Mouse (Mus musculus): ENCODE data around the gene Lypd6b. TPM values are rescaled to one million over a fixed set of nuclear protein-coding genes. Genes with fewer than 3 reads are reported as not detected.

The Lypd6b gene
- polyA plus RNA-seq, 1 experiment from 2014 or later, result 0.04 TPM

GRCm38 (mm10) chr2:49846880-49847279 is 59.4 kb downstream of the Lypd6b start:
- Histone ChIP-seq H3K36me3 (ENCODE audit: control insufficient read depth, insufficient read depth) (no peaks in the 10 kb centered on the region), H3K9ac (ENCODE audit: low read depth, low read length) (no peak overlapping the region), H3K4me1 (ENCODE audit: control insufficient read depth, low read depth, low read length) (no peaks in the 10 kb centered on the region), H3K4me2 (ENCODE audit: low read depth, low read length) (no peak overlapping the region), H3K27ac (ENCODE audit: low read length) (no peak overlapping the region), H3K4me3 (ENCODE audit: low read depth, low read length) (no peak overlapping the region), H3K27me3 (ENCODE audit: control insufficient read depth, insufficient read depth, low read depth, low read length) (no peaks in the 10 kb centered on the region), H3K9me3 (replicated peaks; ENCODE audit: control insufficient read depth, low read length) (no peaks in the 10 kb centered on the region)
- ATAC-seq (ENCODE audit: low read depth), result no peak
- WGBS (ENCODE audit: insufficient replicate concordance), result 72% methylated on average over 3 of the region's 3 CpGs

- H3K4me1 ChIP-seq (ENCODE audit: control insufficient read depth, low read depth, low read length), result no peaks in the 10 kb centered on the region
- H3K4me3 ChIP-seq (ENCODE audit: low read depth, low read length), result no peak overlapping the region
- no peaks in the 10 kb centered on the region for H3K36me3 ChIP-seq (ENCODE audit: control insufficient read depth, insufficient read depth)
- no peaks in the 10 kb centered on the region for H3K27me3 ChIP-seq (ENCODE audit: control insufficient read depth, insufficient read depth, low read depth, low read length)
- no peak for ATAC-seq (ENCODE audit: low read depth)
- 24% methylated on average over 2 of the region's 2 CpGs for WGBS (ENCODE audit: insufficient replicate concordance)
- no peak overlapping the region for H3K27ac ChIP-seq (ENCODE audit: low read length)
- no peak overlapping the region for H3K4me2 ChIP-seq (ENCODE audit: low read depth, low read length)
- H3K9me3 ChIP-seq (replicated peaks; ENCODE audit: control insufficient read depth, low read length), result no peaks in the 10 kb centered on the region
- H3K9ac ChIP-seq (ENCODE audit: low read depth, low read length), result no peak overlapping the region
Measured at GRCm38 (mm10) chr2:49847831-49848230, 60.3 kb downstream of the Lypd6b start.

- no peak overlapping the region for H3K9ac ChIP-seq (ENCODE audit: low read depth, low read length)
- H3K4me3 ChIP-seq (ENCODE audit: low read depth, low read length), result no peak overlapping the region
- no peak overlapping the region for H3K4me2 ChIP-seq (ENCODE audit: low read depth, low read length)
- H3K4me1 ChIP-seq (ENCODE audit: control insufficient read depth, low read depth, low read length), result no peaks in the 10 kb centered on the region
- no peak overlapping the region for H3K27ac ChIP-seq (ENCODE audit: low read length)
- no peaks in the 10 kb centered on the region for H3K36me3 ChIP-seq (ENCODE audit: control insufficient read depth, insufficient read depth)
- ATAC-seq (ENCODE audit: low read depth), result no peak
- H3K9me3 ChIP-seq (replicated peaks; ENCODE audit: control insufficient read depth, low read length), result no peaks in the 10 kb centered on the region
- H3K27me3 ChIP-seq (ENCODE audit: control insufficient read depth, insufficient read depth, low read depth, low read length), result no peaks in the 10 kb centered on the region
- WGBS (ENCODE audit: insufficient replicate concordance), result 61% methylated on average over 1 of the region's 1 CpGs
Measured at GRCm38 (mm10) chr2:49849771-49850170, 62.3 kb downstream of the Lypd6b start.

- no peak overlapping the region for H3K4me2 ChIP-seq (ENCODE audit: low read depth, low read length)
- ATAC-seq (ENCODE audit: low read depth), result no peak
- no peaks in the 10 kb centered on the region for H3K4me1 ChIP-seq (ENCODE audit: control insufficient read depth, low read depth, low read length)
- H3K4me3 ChIP-seq (ENCODE audit: low read depth, low read length), result no peak overlapping the region
- H3K9ac ChIP-seq (ENCODE audit: low read depth, low read length), result no peak overlapping the region
- H3K27me3 ChIP-seq (ENCODE audit: control insufficient read depth, insufficient read depth, low read depth, low read length), result no peaks in the 10 kb centered on the region
- no peaks in the 10 kb centered on the region for H3K9me3 ChIP-seq (replicated peaks; ENCODE audit: control insufficient read depth, low read length)
- no peaks in the 10 kb centered on the region for H3K36me3 ChIP-seq (ENCODE audit: control insufficient read depth, insufficient read depth)
- no peak overlapping the region for H3K27ac ChIP-seq (ENCODE audit: low read length)
Measured at GRCm38 (mm10) chr2:49851977-49852376, 64.5 kb downstream of the Lypd6b start.

- Histone ChIP-seq H3K36me3 (ENCODE audit: control insufficient read depth, insufficient read depth) (no peaks in the 10 kb centered on the region), H3K4me3 (ENCODE audit: low read depth, low read length) (no peak overlapping the region), H3K4me1 (ENCODE audit: control insufficient read depth, low read depth, low read length) (no peaks in the 10 kb centered on the region), H3K9ac (ENCODE audit: low read depth, low read length) (no peak overlapping the region), H3K27ac (ENCODE audit: low read length) (no peak overlapping the region), H3K4me2 (ENCODE audit: low read depth, low read length) (no peak overlapping the region), H3K9me3 (replicated peaks; ENCODE audit: control insufficient read depth, low read length) (no peaks in the 10 kb centered on the region), H3K27me3 (ENCODE audit: control insufficient read depth, insufficient read depth, low read depth, low read length) (no peaks in the 10 kb centered on the region)
- 64% methylated on average over 10 of the region's 10 CpGs for WGBS (ENCODE audit: insufficient replicate concordance)
- ATAC-seq (ENCODE audit: low read depth), result no peak
Measured at GRCm38 (mm10) chr2:49856161-49856564, 68.7 kb downstream of the Lypd6b start.

GRCm38 (mm10) chr2:49856584-49856983 is 69.1 kb downstream of the Lypd6b start:
- no peaks in the 10 kb centered on the region for H3K36me3 ChIP-seq (ENCODE audit: control insufficient read depth, insufficient read depth)
- no peaks in the 10 kb centered on the region for H3K27me3 ChIP-seq (ENCODE audit: control insufficient read depth, insufficient read depth, low read depth, low read length)
- no peak for ATAC-seq (ENCODE audit: low read depth)
- no peak overlapping the region for H3K27ac ChIP-seq (ENCODE audit: low read length)
- no peak overlapping the region for H3K4me2 ChIP-seq (ENCODE audit: low read depth, low read length)
- H3K9ac ChIP-seq (ENCODE audit: low read depth, low read length), result no peak overlapping the region
- WGBS (ENCODE audit: insufficient replicate concordance), result 66% methylated on average over 5 of the region's 5 CpGs
- H3K4me3 ChIP-seq (ENCODE audit: low read depth, low read length), result no peak overlapping the region
- H3K9me3 ChIP-seq (replicated peaks; ENCODE audit: control insufficient read depth, low read length), result no peaks in the 10 kb centered on the region
- no peaks in the 10 kb centered on the region for H3K4me1 ChIP-seq (ENCODE audit: control insufficient read depth, low read depth, low read length)

- H3K27me3 ChIP-seq (ENCODE audit: control insufficient read depth, insufficient read depth, low read depth, low read length), result no peaks in the 10 kb centered on the region
- no peak overlapping the region for H3K4me3 ChIP-seq (ENCODE audit: low read depth, low read length)
- no peaks in the 10 kb centered on the region for H3K36me3 ChIP-seq (ENCODE audit: control insufficient read depth, insufficient read depth)
- no peak overlapping the region for H3K4me2 ChIP-seq (ENCODE audit: low read depth, low read length)
- H3K27ac ChIP-seq (ENCODE audit: low read length), result no peak overlapping the region
- no peak overlapping the region for H3K9ac ChIP-seq (ENCODE audit: low read depth, low read length)
- H3K9me3 ChIP-seq (replicated peaks; ENCODE audit: control insufficient read depth, low read length), result no peaks in the 10 kb centered on the region
- ATAC-seq (ENCODE audit: low read depth), result no peak
- WGBS (ENCODE audit: insufficient replicate concordance), result 49% methylated on average over 11 of the region's 11 CpGs
- no peaks in the 10 kb centered on the region for H3K4me1 ChIP-seq (ENCODE audit: control insufficient read depth, low read depth, low read length)
Measured at GRCm38 (mm10) chr2:49860219-49860962, 72.9 kb downstream of the Lypd6b start.

GRCm38 (mm10) chr2:49860969-49861592 is 73.6 kb downstream of the Lypd6b start:
- no peak overlapping the region for H3K4me2 ChIP-seq (ENCODE audit: low read depth, low read length)
- H3K36me3 ChIP-seq (ENCODE audit: control insufficient read depth, insufficient read depth), result no peaks in the 10 kb centered on the region
- no peak overlapping the region for H3K4me3 ChIP-seq (ENCODE audit: low read depth, low read length)
- H3K9ac ChIP-seq (ENCODE audit: low read depth, low read length), result no peak overlapping the region
- H3K4me1 ChIP-seq (ENCODE audit: control insufficient read depth, low read depth, low read length), result no peaks in the 10 kb centered on the region
- no peaks in the 10 kb centered on the region for H3K27me3 ChIP-seq (ENCODE audit: control insufficient read depth, insufficient read depth, low read depth, low read length)
- H3K9me3 ChIP-seq (replicated peaks; ENCODE audit: control insufficient read depth, low read length), result no peaks in the 10 kb centered on the region
- WGBS (ENCODE audit: insufficient replicate concordance), result 13% methylated on average over 10 of the region's 12 CpGs
- ATAC-seq (ENCODE audit: low read depth), result no peak
- no peak overlapping the region for H3K27ac ChIP-seq (ENCODE audit: low read length)

GRCm38 (mm10) chr2:49861658-49862057 is 74.2 kb downstream of the Lypd6b start:
- 21% methylated on average over 8 of the region's 8 CpGs for WGBS (ENCODE audit: insufficient replicate concordance)

More at GRCm38 (mm10) chr2:49861658-49862057, 74.2 kb downstream of the Lypd6b start:
- H3K9me3 ChIP-seq (replicated peaks; ENCODE audit: control insufficient read depth, low read length), result no peaks in the 10 kb centered on the region
- no peak overlapping the region for H3K9ac ChIP-seq (ENCODE audit: low read depth, low read length)
- no peak overlapping the region for H3K4me3 ChIP-seq (ENCODE audit: low read depth, low read length)
- ATAC-seq (ENCODE audit: low read depth), result no peak
- no peaks in the 10 kb centered on the region for H3K27me3 ChIP-seq (ENCODE audit: control insufficient read depth, insufficient read depth, low read depth, low read length)
- no peak overlapping the region for H3K27ac ChIP-seq (ENCODE audit: low read length)
- H3K4me1 ChIP-seq (ENCODE audit: control insufficient read depth, low read depth, low read length), result no peaks in the 10 kb centered on the region
- no peak overlapping the region for H3K4me2 ChIP-seq (ENCODE audit: low read depth, low read length)
- no peaks in the 10 kb centered on the region for H3K36me3 ChIP-seq (ENCODE audit: control insufficient read depth, insufficient read depth)

Measured in liver, embryonic 16.5 days (tissue).